Mouse (Mus musculus): ENCODE data around the gene Elmo1. TPM values are rescaled to one million over a fixed set of nuclear protein-coding genes. Genes with fewer than 3 reads are reported as not detected.

The Elmo1 gene
- total and polyA plus RNA-seq, 3 experiments = 5.2 to 7.6 TPM; not detected in 1

DNA sequence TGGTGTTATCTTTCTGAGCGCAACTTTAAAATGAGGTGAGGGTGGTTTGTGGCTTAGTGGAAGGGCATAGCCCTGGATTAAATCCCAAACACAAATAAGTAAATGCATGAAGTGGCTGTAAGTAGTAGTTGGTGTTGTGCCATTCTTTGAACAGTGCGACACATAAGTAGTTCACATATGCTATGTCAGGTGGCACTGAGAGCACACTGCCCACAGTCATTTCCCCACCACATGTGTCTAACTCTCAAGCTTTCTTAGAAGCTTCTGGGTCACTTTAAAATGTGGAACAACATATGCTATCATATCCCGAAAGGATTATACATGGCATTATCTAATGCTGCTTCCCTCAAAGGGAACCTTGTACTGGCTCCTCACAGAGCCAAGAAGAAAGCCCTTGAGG is 424.3 kb downstream of the Elmo1 start:
- Histone ChIP-seq H3K27me3 (ENCODE audit: control insufficient read depth in 1 of 2, insufficient read depth in 2 of 2, low read length in 2 of 2) (no peaks in the 10 kb centered on the region), H3K9ac (ENCODE audit: control insufficient read depth, low read depth, low read length, poor library complexity, severe bottlenecking) (no peak overlapping the region), H3K9me3 (replicated peaks; ENCODE audit: insufficient read depth, low read length) (no peaks in the 10 kb centered on the region), H3K36me3 (ENCODE audit: control insufficient read depth in 1 of 2, insufficient read depth in 2 of 2, low read length in 2 of 2) (no peaks in the 10 kb centered on the region), H3K27ac (ENCODE audit: control insufficient read depth, low read depth, low read length) (no peak overlapping the region), H3K4me1 (ENCODE audit: control insufficient read depth in 1 of 2, insufficient read depth in 2 of 2, low read length in 2 of 2) (no peaks in the 10 kb centered on the region), H3K4me3 (ENCODE audit: control insufficient read depth in 1 of 2, insufficient read depth in 1 of 2, low read depth in 2 of 2, low read length in 2 of 2) (no peak overlapping the region), H3K79me2 (ENCODE audit: control insufficient read depth, insufficient read depth, low read length, poor library complexity) (no peaks in the 10 kb centered on the region)
- no peak for TF ChIP-seq SIN3A (IDR thresholded peaks at IDR 0.05; ENCODE audit: low read length)
- TF ChIP-seq RAD21 (IDR thresholded peaks at IDR 0.05; ENCODE audit: low read depth, low read length) = no peak
- TF ChIP-seq USF1 (IDR thresholded peaks at IDR 0.05; ENCODE audit: low read depth, low read length) = no peak
- TF ChIP-seq E2F4 (IDR thresholded peaks at IDR 0.05; ENCODE audit: borderline replicate concordance, low read depth, low read length) = no peak
- no peak for TF ChIP-seq BHLHE40 (IDR thresholded peaks at IDR 0.05; ENCODE audit: borderline replicate concordance, low read depth, low read length)
- TF ChIP-seq CHD2 (IDR thresholded peaks at IDR 0.05; ENCODE audit: low read length) = no peak
- TF ChIP-seq NELFE (IDR thresholded peaks at IDR 0.05; ENCODE audit: low read depth, low read length) = no peak
- TF ChIP-seq MEF2A (IDR thresholded peaks at IDR 0.05; ENCODE audit: extremely low read depth, insufficient replicate concordance, low read depth, low read length, poor library complexity, severe bottlenecking) = no peak
- no peak for TF ChIP-seq ELF1 (IDR thresholded peaks at IDR 0.05; ENCODE audit: low read depth, low read length)
- TF ChIP-seq ZMIZ1 (IDR thresholded peaks at IDR 0.05; ENCODE audit: low read depth, low read length) = no peak
- no peak for TF ChIP-seq GATA1 (IDR thresholded peaks at IDR 0.05; ENCODE audit: low read depth, low read length)
- TF ChIP-seq JUND (IDR thresholded peaks at IDR 0.05; ENCODE audit: low read depth, low read length) = no peak
- TF ChIP-seq POLR2AphosphoS5 (IDR thresholded peaks at IDR 0.05; ENCODE audit: borderline replicate concordance, low read depth, low read length) = no peak
- no peak for TF ChIP-seq USF2 (IDR thresholded peaks at IDR 0.05; ENCODE audit: borderline replicate concordance in 1 of 2, insufficient read depth in 1 of 2, low read depth in 1 of 2, low read length in 2 of 2)
- TF ChIP-seq MAFK (IDR thresholded peaks at IDR 0.05; ENCODE audit: borderline replicate concordance, low read depth, low read length) = no peak
- TF ChIP-seq NRF1 (IDR thresholded peaks at IDR 0.05; ENCODE audit: insufficient read depth, low read depth, low read length, poor library complexity, severe bottlenecking) = no peak
- no peak for TF ChIP-seq UBTF (IDR thresholded peaks at IDR 0.05; ENCODE audit: borderline replicate concordance, insufficient read depth, low read depth, low read length)
- TF ChIP-seq MYB (IDR thresholded peaks at IDR 0.05; ENCODE audit: low read depth, low read length) = no peak
- TF ChIP-seq CTCF (IDR thresholded peaks at IDR 0.05 in 2 of 3, conservative IDR thresholded peaks at IDR 0.05 in 1 of 3; ENCODE audit: control insufficient read depth in 1 of 3, insufficient read depth in 1 of 3, low read depth in 2 of 3, low read length in 3 of 3, poor library complexity in 1 of 3, severe bottlenecking in 1 of 3) = no peak
- no peak for DNase-seq (ENCODE audit: low read depth, low spot score)

DNA sequence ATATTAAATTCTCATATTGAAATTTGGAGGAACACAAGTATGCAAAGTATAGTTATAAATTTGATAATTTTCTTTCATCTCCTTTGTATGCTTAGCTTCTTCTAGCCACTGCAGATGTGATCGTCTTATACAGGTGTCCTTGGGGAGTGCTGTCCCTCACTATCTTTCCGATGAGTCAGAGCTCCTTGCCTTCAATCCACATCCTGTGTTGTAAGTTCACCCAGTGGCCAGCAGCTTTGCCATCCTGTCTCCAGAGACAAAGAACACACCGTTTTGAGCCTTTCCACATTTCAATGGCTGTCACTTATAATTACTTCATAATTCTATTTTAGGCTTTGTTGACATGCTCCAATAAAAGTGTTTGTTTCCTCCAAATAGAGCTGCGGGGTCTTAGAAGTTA is 425.7 kb downstream of the Elmo1 start:
- Histone ChIP-seq H3K36me3 (ENCODE audit: control insufficient read depth in 1 of 2, insufficient read depth in 2 of 2, low read length in 2 of 2) (no peaks in the 10 kb centered on the region), H3K27ac (ENCODE audit: control insufficient read depth, low read depth, low read length) (no peak overlapping the region), H3K27me3 (ENCODE audit: control insufficient read depth in 1 of 2, insufficient read depth in 2 of 2, low read length in 2 of 2) (no peaks in the 10 kb centered on the region), H3K9me3 (replicated peaks; ENCODE audit: insufficient read depth, low read length) (no peaks in the 10 kb centered on the region), H3K9ac (ENCODE audit: control insufficient read depth, low read depth, low read length, poor library complexity, severe bottlenecking) (no peak overlapping the region), H3K4me3 (ENCODE audit: control insufficient read depth in 1 of 2, insufficient read depth in 1 of 2, low read depth in 2 of 2, low read length in 2 of 2) (no peak overlapping the region), H3K79me2 (ENCODE audit: control insufficient read depth, insufficient read depth, low read length, poor library complexity) (no peaks in the 10 kb centered on the region), H3K4me1 (ENCODE audit: control insufficient read depth in 1 of 2, insufficient read depth in 2 of 2, low read length in 2 of 2) (no peaks in the 10 kb centered on the region)
- TF ChIP-seq ZNF384 (IDR thresholded peaks at IDR 0.05; ENCODE audit: low read depth, low read length) (no peak), KAT2A (conservative IDR thresholded peaks at IDR 0.05; ENCODE audit: low read depth, low read length) (no peak), CHD2 (IDR thresholded peaks at IDR 0.05; ENCODE audit: low read length) (no peak), USF2 (IDR thresholded peaks at IDR 0.05; ENCODE audit: borderline replicate concordance in 1 of 2, insufficient read depth in 1 of 2, low read depth in 1 of 2, low read length in 2 of 2) (no peak), NRF1 (IDR thresholded peaks at IDR 0.05; ENCODE audit: insufficient read depth, low read depth, low read length, poor library complexity, severe bottlenecking) (no peak), MEF2A (IDR thresholded peaks at IDR 0.05; ENCODE audit: extremely low read depth, insufficient replicate concordance, low read depth, low read length, poor library complexity, severe bottlenecking) (no peak), MAFK (IDR thresholded peaks at IDR 0.05; ENCODE audit: borderline replicate concordance, low read depth, low read length) (no peak), MAX (IDR thresholded peaks at IDR 0.05; ENCODE audit: low read length) (no peak), E2F4 (IDR thresholded peaks at IDR 0.05; ENCODE audit: borderline replicate concordance, low read depth, low read length) (no peak), TCF12 (IDR thresholded peaks at IDR 0.05; ENCODE audit: low read depth, low read length) (no peak), MXI1 (IDR thresholded peaks at IDR 0.05; ENCODE audit: low read depth, low read length) (no peak)
- DNase-seq (ENCODE audit: low read depth, low spot score) = no peak
